In genomic region chr2:142329761-142330160, GRCm38 (mm10) we compare ENCODE assay signal across 21 mouse cellular contexts.
A peak's percentile ranks its signal among the peaks of the same experiment; 100 is the strongest.
DNase-seq lines count a peak whose midpoint lies in the region; ATAC-seq and TF ChIP-seq lines count a peak whose summit lies in the region.
"Had no signal": no experiment of that assay in that cellular context is flagged by ENCODE, and none has a peak within 500 bp of the region (broad histone marks: within the 10 kb centered on the region; RNA-seq: fewer than 3 reads in every experiment).

No protein-coding gene starts in this region.

- H3K27me3 ChIP-seq in hindbrain, embryonic 14.5 days (ENCODE audit: control insufficient read depth, insufficient read depth, low read length), result no peaks in the 10 kb centered on the region
- no peaks in the 10 kb centered on the region for H3K27me3 ChIP-seq in hindbrain, embryonic 10.5 days (ENCODE audit: insufficient read depth, poor library complexity, severe bottlenecking)
- H3K27me3 ChIP-seq in midbrain, embryonic 14.5 days (ENCODE audit: control insufficient read depth, insufficient read depth, low read length), result no peaks in the 10 kb centered on the region
- H3K27me3 ChIP-seq in midbrain, embryonic 10.5 days (ENCODE audit: low read depth, poor library complexity, severe bottlenecking), result peaks cover 12% of the 10 kb centered on the region; the same call in 1 of the 2 replicates
- no peaks in the 10 kb centered on the region for H3K27me3 ChIP-seq in neural tube, embryonic 14.5 days (ENCODE audit: control insufficient read depth, insufficient read depth, low read length)
- H3K27me3 ChIP-seq: embryonic facial prominence, embryonic 12.5 days; heart, embryonic 12.5 days; hindbrain, embryonic 15.5 days had no signal

- no peak overlapping the region for H3K27ac ChIP-seq in hindbrain, embryonic 14.5 days
- no peak overlapping the region for H3K27ac ChIP-seq in hindbrain, embryonic 10.5 days
- H3K27ac ChIP-seq in midbrain, embryonic 14.5 days (replicated peaks; ENCODE audit: low read depth, low read length), result no peak overlapping the region
- H3K27ac ChIP-seq in midbrain, embryonic 10.5 days (replicated peaks), result no peak overlapping the region
- H3K27ac ChIP-seq in neural tube, embryonic 14.5 days (ENCODE audit: low read depth, low read length), result no peak overlapping the region
- H3K27ac ChIP-seq: embryonic facial prominence, embryonic 12.5 days; forebrain, embryonic 13.5 days; hindbrain, embryonic 15.5 days had no signal

- no peak overlapping the region for H3K9ac ChIP-seq in hindbrain, embryonic 14.5 days
- H3K9ac ChIP-seq in midbrain, embryonic 14.5 days (replicated peaks; ENCODE audit: low read length), result no peak overlapping the region
- H3K9ac ChIP-seq in neural tube, embryonic 14.5 days (replicated peaks; ENCODE audit: low read depth, low read length), result no peak overlapping the region
- H3K9ac ChIP-seq: embryonic facial prominence, embryonic 12.5 days; forebrain, embryonic 13.5 days; heart, embryonic 12.5 days; hindbrain, embryonic 15.5 days had no signal

- ATAC-seq in hindbrain, embryonic 14.5 days (ENCODE audit: low FRiP score), result no peak
- ATAC-seq in midbrain, embryonic 14.5 days (ENCODE audit: low FRiP score, low TSS enrichment), result no peak
- peak; percentile 69; the same call in 1 of the 2 replicates for ATAC-seq in neural tube, embryonic 14.5 days (ENCODE audit: low read depth)
- ATAC-seq: CD4-positive, CD25-positive, alpha-beta regulatory T cell, adult 4 months; forebrain, embryonic 13.5 days had no signal

- TF ChIP-seq POLR2A in brain, embryonic 14.5 days (IDR thresholded peaks at IDR 0.05; ENCODE audit: borderline replicate concordance, extremely low read depth, insufficient read depth, insufficient read length, poor library complexity, severe bottlenecking), result no peak

- no peak overlapping the region for H3K4me2 ChIP-seq in hindbrain, embryonic 14.5 days (replicated peaks)
- no peak overlapping the region for H3K4me2 ChIP-seq in midbrain, embryonic 14.5 days (ENCODE audit: low read length)
- H3K4me2 ChIP-seq in neural tube, embryonic 14.5 days (ENCODE audit: low read depth, low read length), result no peak overlapping the region
- H3K4me2 ChIP-seq: embryonic facial prominence, embryonic 12.5 days; forebrain, embryonic 13.5 days; heart, embryonic 12.5 days; hindbrain, embryonic 15.5 days had no signal

- no peaks in the 10 kb centered on the region for H3K36me3 ChIP-seq in hindbrain, embryonic 14.5 days (replicated peaks; ENCODE audit: control insufficient read depth, insufficient read depth)
- H3K36me3 ChIP-seq in hindbrain, embryonic 10.5 days, result no peaks in the 10 kb centered on the region
- no peaks in the 10 kb centered on the region for H3K36me3 ChIP-seq in midbrain, embryonic 14.5 days (ENCODE audit: control insufficient read depth, insufficient read depth, low read length)
- no peaks in the 10 kb centered on the region for H3K36me3 ChIP-seq in midbrain, embryonic 10.5 days
- no peaks in the 10 kb centered on the region for H3K36me3 ChIP-seq in neural tube, embryonic 14.5 days (ENCODE audit: control insufficient read depth, insufficient read depth, low read length)
- H3K36me3 ChIP-seq: embryonic facial prominence, embryonic 12.5 days; G1E; heart, embryonic 12.5 days; hindbrain, embryonic 15.5 days had no signal

- no peaks in the 10 kb centered on the region for H3K9me3 ChIP-seq in hindbrain, embryonic 14.5 days (ENCODE audit: control insufficient read depth, low read length)
- no peaks in the 10 kb centered on the region for H3K9me3 ChIP-seq in hindbrain, embryonic 10.5 days
- H3K9me3 ChIP-seq in midbrain, embryonic 14.5 days (ENCODE audit: control insufficient read depth, low read length), result no peaks in the 10 kb centered on the region
- no peaks in the 10 kb centered on the region for H3K9me3 ChIP-seq in midbrain, embryonic 10.5 days (replicated peaks)
- no peaks in the 10 kb centered on the region for H3K9me3 ChIP-seq in neural tube, embryonic 14.5 days (ENCODE audit: control insufficient read depth, low read length)
- H3K9me3 ChIP-seq: embryonic facial prominence, embryonic 12.5 days; forebrain, embryonic 13.5 days; heart, embryonic 12.5 days; hindbrain, embryonic 15.5 days had no signal

- peaks cover 5% of the 10 kb centered on the region; the same call in 1 of the 2 replicates for H3K4me1 ChIP-seq in hindbrain, embryonic 14.5 days (replicated peaks; ENCODE audit: control insufficient read depth, insufficient read depth, low read length)
- peaks cover 11% of the 10 kb centered on the region for H3K4me1 ChIP-seq in hindbrain, embryonic 10.5 days (replicated peaks)
- peaks cover 10% of the 10 kb centered on the region; the same call in 1 of the 2 replicates for H3K4me1 ChIP-seq in midbrain, embryonic 14.5 days (ENCODE audit: control insufficient read depth, insufficient read depth, low read length)
- peaks cover 14% of the 10 kb centered on the region for H3K4me1 ChIP-seq in midbrain, embryonic 10.5 days
- H3K4me1 ChIP-seq in neural tube, embryonic 14.5 days (ENCODE audit: control insufficient read depth, insufficient read depth, low read length), result 0 out of 2 replicates have a peak, but pooled peaks cover 2% of the 10 kb centered on the region

- peak; percentile 36 for DNase-seq in hindbrain, embryonic 14.5 days (ENCODE audit: low spot score)
- no peak for DNase-seq in hindbrain, embryonic 10.5 days (ENCODE audit: low spot score)
- DNase-seq in midbrain, embryonic 14.5 days, result peak; percentile 40
- DNase-seq in midbrain, embryonic 10.5 days (ENCODE audit: low spot score), result no peak
- peak; percentile 72 for DNase-seq in brain, embryonic 14.5 days (ENCODE audit: low read depth)
- no peak for DNase-seq in kidney, adult 18-20 months
- DNase-seq: adrenal gland, adult 8-10 months; adrenal gland, postnatal 36 days; cerebellum, adult 11-12 months; cerebellum, adult 9-10 months; cerebellum, postnatal 25 days; gastrocnemius, postnatal 14 days; heart, postnatal 36 days; kidney, adult 11 months had no signal

- TF ChIP-seq CTCF in brain, embryonic 14.5 days (IDR thresholded peaks at IDR 0.05; ENCODE audit: borderline replicate concordance, extremely low read depth, insufficient read depth, insufficient read length), result no peak

- no peak overlapping the region for H3K4me3 ChIP-seq in hindbrain, embryonic 14.5 days (replicated peaks; ENCODE audit: low read length)
- H3K4me3 ChIP-seq in hindbrain, embryonic 10.5 days, result no peak overlapping the region
- H3K4me3 ChIP-seq in midbrain, embryonic 14.5 days (replicated peaks; ENCODE audit: low read depth, low read length), result no peak overlapping the region
- no peak overlapping the region for H3K4me3 ChIP-seq in midbrain, embryonic 10.5 days
- H3K4me3 ChIP-seq in neural tube, embryonic 14.5 days (ENCODE audit: low read depth, low read length), result no peak overlapping the region
- H3K4me3 ChIP-seq: embryonic facial prominence, embryonic 12.5 days; forebrain, embryonic 13.5 days; heart, embryonic 12.5 days; hindbrain, embryonic 15.5 days had no signal

- WGBS in hindbrain, embryonic 14.5 days, result 37% methylated on average over 7 of the region's 7 CpGs
- 73% methylated on average over 7 of the region's 7 CpGs for WGBS in hindbrain, embryonic 10.5 days
- WGBS in midbrain, embryonic 14.5 days, result 46% methylated on average over 7 of the region's 7 CpGs
- 78% methylated on average over 7 of the region's 7 CpGs for WGBS in midbrain, embryonic 10.5 days
- WGBS in neural tube, embryonic 14.5 days, result 23% methylated on average over 7 of the region's 7 CpGs

Comparison
In these comparisons a context has a peak if more than half of its experiments do, and no peak if none do; other contexts are left out.
1. DNase-seq: peak in hindbrain, embryonic 14.5 days (single experiment), midbrain, embryonic 14.5 days (single experiment) and brain, embryonic 14.5 days (single experiment); none in hindbrain, embryonic 10.5 days (single experiment), midbrain, embryonic 10.5 days (single experiment) and kidney, adult 18-20 months (single experiment).